Mouse (Mus musculus) yolk sac, embryonic 10.5 days (tissue): ENCODE data around the gene 1700029J07Rik.

Source experiments
- DNase-seq: peaks from one replicate; pipeline ENCODE4 v3.0.0-alpha.2; 2017; ENCODE audit warnings: low spot score

1700029J07Rik gene

GRCm38 (mm10) chr8:45975126-45975836 is at the start of gene 1700029J07Rik, which contains the start of gene Ufsp2:
1700029J07Rik (minus strand) TSS chr8:45975252.
Ufsp2 (plus strand) TSS chr8:45975528.
- DNase-seq: peak; percentile 97

- DNase-seq: no peak
Measured at GRCm38 (mm10) chr8:46024392-46024791, 49.3 kb upstream of the 1700029J07Rik start.

GRCm38 (mm10) chr8:46022758-46023157 is 47.7 kb upstream of the 1700029J07Rik start:
- no peak for DNase-seq

GRCm38 (mm10) chr8:46022203-46022602 is 47.2 kb upstream of the 1700029J07Rik start:
- DNase-seq: no peak

- peak; percentile 79 for DNase-seq
Measured at GRCm38 (mm10) chr8:46010746-46011680, 36.0 kb upstream of the 1700029J07Rik start.

GRCm38 (mm10) chr8:46010306-46010705 is 35.3 kb upstream of the 1700029J07Rik start:
- no peak for DNase-seq

GRCm38 (mm10) chr8:46007050-46007672 is 32.1 kb upstream of the 1700029J07Rik start:
- DNase-seq: peak; percentile 24

- no peak for DNase-seq
Measured at GRCm38 (mm10) chr8:46005596-46005995, 30.5 kb upstream of the 1700029J07Rik start, which contains the start of gene Ankrd37. Ankrd37 (minus strand) TSS chr8:46005707.

GRCm38 (mm10) chr8:45999784-46000705 is 25.0 kb upstream of the 1700029J07Rik start:
- DNase-seq: peak; percentile 99

- DNase-seq: peak; percentile 63
Measured at GRCm38 (mm10) chr8:45999138-45999783, 24.2 kb upstream of the 1700029J07Rik start, which contains the start of gene Lrp2bp. Lrp2bp (plus strand) TSS chr8:45999303.

GRCm38 (mm10) chr8:45998228-45998627 is 23.2 kb upstream of the 1700029J07Rik start:
- no peak for DNase-seq

GRCm38 (mm10) chr8:45995576-45995975 is 20.5 kb upstream of the 1700029J07Rik start:
- DNase-seq: no peak

- DNase-seq: no peak
Measured at GRCm38 (mm10) chr8:45994111-45994510, 19.1 kb upstream of the 1700029J07Rik start.

GRCm38 (mm10) chr8:45990631-45991310 is 15.7 kb upstream of the 1700029J07Rik start:
- no peak for DNase-seq

- no peak for DNase-seq
Measured at GRCm38 (mm10) chr8:45988189-45988588, 13.1 kb upstream of the 1700029J07Rik start.

- DNase-seq: no peak
Measured at GRCm38 (mm10) chr8:45986665-45987064, 11.6 kb upstream of the 1700029J07Rik start.

GRCm38 (mm10) chr8:45975837-45976468 is 901 bp upstream of the 1700029J07Rik start:
- no peak for DNase-seq

GRCm38 (mm10) chr8:45973988-45974505 is 1.0 kb downstream of the 1700029J07Rik start:
- no peak for DNase-seq

GRCm38 (mm10) chr8:45970894-45971293 is 4.2 kb downstream of the 1700029J07Rik start:
- DNase-seq: no peak
